Mouse (Mus musculus): ENCODE measurements around the gene Hoxa4. TPM values are rescaled to one million over a fixed set of nuclear protein-coding genes. Genes with fewer than 3 reads are reported as not detected.

The Hoxa4 gene
- polyA plus RNA-seq, 1 experiment from 2014 or later = 1.6 TPM

GRCm38 (mm10) chr6:52162093-52162380 lies 29.5 kb downstream of the Hoxa4 start:
- H3K27ac ChIP-seq (ENCODE audit: low read depth, low read length) = peak overlapping the region; percentile 56
- 7% methylated on average over 1 of the region's 1 CpGs for WGBS
- no peaks in the 10 kb centered on the region for H3K27me3 ChIP-seq (ENCODE audit: control insufficient read depth, insufficient read depth, low read length)
- no peak overlapping the region for H3K9ac ChIP-seq (replicated peaks; ENCODE audit: low read depth, low read length)
- H3K4me1 ChIP-seq (ENCODE audit: control insufficient read depth, insufficient read depth, low read length) = peaks cover 70% of the 10 kb centered on the region
- ATAC-seq (ENCODE audit: low read depth) = no peak
- H3K9me3 ChIP-seq (ENCODE audit: control insufficient read depth, low read length) = no peaks in the 10 kb centered on the region
- peak overlapping the region; percentile 60; the same call in 1 of the 2 replicates for H3K4me2 ChIP-seq (ENCODE audit: low read depth, low read length)
- H3K36me3 ChIP-seq (ENCODE audit: control insufficient read depth, insufficient read depth, low read length) = no peaks in the 10 kb centered on the region
- H3K4me3 ChIP-seq (ENCODE audit: low read depth, low read length) = no peak overlapping the region

- no peaks in the 10 kb centered on the region for H3K9me3 ChIP-seq (ENCODE audit: control insufficient read depth, low read length)
- no peaks in the 10 kb centered on the region for H3K36me3 ChIP-seq (ENCODE audit: control insufficient read depth, insufficient read depth, low read length)
- peak overlapping the region; percentile 88; the same call in 1 of the 2 replicates for H3K9ac ChIP-seq (replicated peaks; ENCODE audit: low read depth, low read length)
- no peak for ATAC-seq (ENCODE audit: low read depth)
- peak overlapping the region; percentile 81 for H3K4me3 ChIP-seq (ENCODE audit: low read depth, low read length)
- peak overlapping the region; percentile 60 for H3K4me2 ChIP-seq (ENCODE audit: low read depth, low read length)
- peak overlapping the region; percentile 89 for H3K27ac ChIP-seq (ENCODE audit: low read depth, low read length)
- H3K4me1 ChIP-seq (ENCODE audit: control insufficient read depth, insufficient read depth, low read length) = peaks cover 65% of the 10 kb centered on the region
- H3K27me3 ChIP-seq (ENCODE audit: control insufficient read depth, insufficient read depth, low read length) = no peaks in the 10 kb centered on the region
- 4% methylated on average over 8 of the region's 8 CpGs for WGBS
Measured at GRCm38 (mm10) chr6:52161336-52162092, 30.0 kb downstream of the Hoxa4 start.

GRCm38 (mm10) chr6:52160511-52161335 lies 30.8 kb downstream of the Hoxa4 start:
- Histone ChIP-seq H3K4me3 (ENCODE audit: low read depth, low read length) (peak overlapping the region; percentile 81), H3K9me3 (ENCODE audit: control insufficient read depth, low read length) (no peaks in the 10 kb centered on the region), H3K9ac (replicated peaks; ENCODE audit: low read depth, low read length) (peak overlapping the region; percentile 88), H3K4me2 (ENCODE audit: low read depth, low read length) (peak overlapping the region; percentile 60), H3K36me3 (ENCODE audit: control insufficient read depth, insufficient read depth, low read length) (no peaks in the 10 kb centered on the region), H3K27ac (ENCODE audit: low read depth, low read length) (peak overlapping the region; percentile 89), H3K4me1 (ENCODE audit: control insufficient read depth, insufficient read depth, low read length) (peaks cover 58% of the 10 kb centered on the region), H3K27me3 (ENCODE audit: control insufficient read depth, insufficient read depth, low read length) (no peaks in the 10 kb centered on the region)
- WGBS = under 1% methylated on average over 30 of the region's 30 CpGs
- ATAC-seq (ENCODE audit: low read depth) = no peak

- H3K9me3 ChIP-seq (ENCODE audit: control insufficient read depth, low read length) = no peaks in the 10 kb centered on the region
- 6% methylated on average over 9 of the region's 9 CpGs for WGBS
- H3K9ac ChIP-seq (replicated peaks; ENCODE audit: low read depth, low read length) = peak overlapping the region; percentile 88
- H3K4me2 ChIP-seq (ENCODE audit: low read depth, low read length) = peak overlapping the region; percentile 60
- peak overlapping the region; percentile 81 for H3K4me3 ChIP-seq (ENCODE audit: low read depth, low read length)
- H3K4me1 ChIP-seq (ENCODE audit: control insufficient read depth, insufficient read depth, low read length) = peaks cover 51% of the 10 kb centered on the region
- no peaks in the 10 kb centered on the region for H3K27me3 ChIP-seq (ENCODE audit: control insufficient read depth, insufficient read depth, low read length)
- no peak for ATAC-seq (ENCODE audit: low read depth)
- peak overlapping the region; percentile 89 for H3K27ac ChIP-seq (ENCODE audit: low read depth, low read length)
- no peaks in the 10 kb centered on the region for H3K36me3 ChIP-seq (ENCODE audit: control insufficient read depth, insufficient read depth, low read length)
Measured at GRCm38 (mm10) chr6:52159979-52160378, 31.6 kb downstream of the Hoxa4 start.

GRCm38 (mm10) chr6:52159164-52159761 lies 32.3 kb downstream of the Hoxa4 start:
- H3K27me3 ChIP-seq (ENCODE audit: control insufficient read depth, insufficient read depth, low read length) = no peaks in the 10 kb centered on the region
- ATAC-seq (ENCODE audit: low read depth) = no peak; the same call in 1 of the 2 replicates
- peak overlapping the region; percentile 81 for H3K4me3 ChIP-seq (ENCODE audit: low read depth, low read length)
- H3K4me2 ChIP-seq (ENCODE audit: low read depth, low read length) = peak overlapping the region; percentile 60
- H3K36me3 ChIP-seq (ENCODE audit: control insufficient read depth, insufficient read depth, low read length) = no peaks in the 10 kb centered on the region
- no peaks in the 10 kb centered on the region for H3K9me3 ChIP-seq (ENCODE audit: control insufficient read depth, low read length)
- peaks cover 45% of the 10 kb centered on the region for H3K4me1 ChIP-seq (ENCODE audit: control insufficient read depth, insufficient read depth, low read length)
- peak overlapping the region; percentile 90 for H3K27ac ChIP-seq (ENCODE audit: low read depth, low read length)
- WGBS = 4% methylated on average over 12 of the region's 12 CpGs
- H3K9ac ChIP-seq (replicated peaks; ENCODE audit: low read depth, low read length) = peak overlapping the region; percentile 88

- peaks cover 40% of the 10 kb centered on the region for H3K4me1 ChIP-seq (ENCODE audit: control insufficient read depth, insufficient read depth, low read length)
- WGBS = 0% methylated on average over 54 of the region's 55 CpGs
- peak within 1 kb of the TSS; percentile 90 for H3K27ac ChIP-seq (ENCODE audit: low read depth, low read length)
- H3K9ac ChIP-seq (replicated peaks; ENCODE audit: low read depth, low read length) = peak within 1 kb of the TSS; percentile 88
- H3K9me3 ChIP-seq (ENCODE audit: control insufficient read depth, low read length) = no peaks in the 10 kb centered on the region
- H3K4me3 ChIP-seq (ENCODE audit: low read depth, low read length) = peak within 1 kb of the TSS; percentile 81
- peak within 1 kb of the TSS; percentile 60 for H3K4me2 ChIP-seq (ENCODE audit: low read depth, low read length)
- H3K36me3 ChIP-seq (ENCODE audit: control insufficient read depth, insufficient read depth, low read length) = no peaks in the 10 kb centered on the region
- ATAC-seq (ENCODE audit: low read depth) = peak; percentile 88
- no peaks in the 10 kb centered on the region for H3K27me3 ChIP-seq (ENCODE audit: control insufficient read depth, insufficient read depth, low read length)
Measured at GRCm38 (mm10) chr6:52158276-52159051, 33.1 kb downstream of the Hoxa4 start, which contains the start of gene Hoxa1. Gene Hoxa1, minus strand, starts transcription at chr6:52158317.

- Histone ChIP-seq H3K4me3 (ENCODE audit: low read depth, low read length) (peak overlapping the region; percentile 81), H3K9me3 (ENCODE audit: control insufficient read depth, low read length) (no peaks in the 10 kb centered on the region), H3K36me3 (ENCODE audit: control insufficient read depth, insufficient read depth, low read length) (no peaks in the 10 kb centered on the region), H3K27me3 (ENCODE audit: control insufficient read depth, insufficient read depth, low read length) (no peaks in the 10 kb centered on the region), H3K27ac (ENCODE audit: low read depth, low read length) (peak overlapping the region; percentile 90), H3K4me2 (ENCODE audit: low read depth, low read length) (peak overlapping the region; percentile 60), H3K4me1 (ENCODE audit: control insufficient read depth, insufficient read depth, low read length) (peaks cover 35% of the 10 kb centered on the region), H3K9ac (replicated peaks; ENCODE audit: low read depth, low read length) (peak overlapping the region; percentile 88)
- ATAC-seq (ENCODE audit: low read depth) = no peak
- under 1% methylated on average over 32 of the region's 32 CpGs for WGBS
Measured at GRCm38 (mm10) chr6:52157466-52158275, 33.9 kb downstream of the Hoxa4 start.

All from neural tube, embryonic 14.5 days (tissue).